8 mouse cellular contexts compared by ENCODE assay signal in the genomic region with DNA sequence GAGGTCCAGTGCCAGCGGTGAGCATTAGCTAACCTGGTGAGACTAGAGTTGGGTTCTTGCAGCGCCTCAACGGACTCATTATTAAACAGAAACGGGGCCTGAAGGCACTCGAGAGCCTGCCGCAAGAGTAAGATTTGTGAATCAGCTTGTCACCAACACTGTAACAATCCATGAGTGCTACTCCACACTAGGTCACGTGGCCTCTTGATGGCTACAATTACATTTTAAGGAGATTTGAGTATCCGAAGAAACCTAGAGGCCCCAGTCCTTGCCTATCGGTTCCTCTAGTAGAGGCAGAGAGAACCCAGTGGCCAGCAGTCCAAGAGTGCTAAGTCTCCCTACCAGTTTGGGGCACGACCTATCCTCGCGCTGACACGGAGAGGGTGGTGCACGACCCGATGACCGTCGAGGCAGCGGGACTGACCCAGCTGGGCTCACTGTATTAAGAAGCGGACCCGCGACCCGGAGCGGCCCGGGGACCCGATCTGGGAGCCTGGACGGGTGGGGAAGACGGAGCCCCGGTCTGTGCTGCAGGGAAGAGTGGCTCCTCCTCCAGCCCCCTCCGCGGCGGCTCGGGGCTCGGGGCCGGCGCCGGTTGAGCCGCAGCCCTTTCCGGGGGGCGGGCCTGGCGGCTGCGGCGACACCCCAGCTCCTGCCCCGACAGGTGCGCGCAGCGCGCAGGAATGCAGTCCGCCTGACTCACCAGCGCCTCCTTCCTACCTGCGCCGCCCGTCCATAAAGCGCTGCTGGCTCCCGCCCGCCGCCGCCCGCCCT. TPM values are rescaled to one million over a fixed set of nuclear protein-coding genes. Genes with fewer than 3 reads are reported as not detected.
DNase-seq lines count a peak whose midpoint lies in the region; ATAC-seq and TF ChIP-seq lines count a peak whose summit lies in the region.

TSS of gene Itgb4 (plus strand) at position 401 of the 774 bp plus-strand sequence.

- H3K4me1 ChIP-seq in bone marrow, adult 2 months (ENCODE audit: control insufficient read depth, insufficient read depth, low read length): no peaks in the 10 kb centered on the region

- ATAC-seq in megakaryocyte progenitor cell, adult 5-6 weeks (replicated peaks; ENCODE audit: poor library complexity): peak; percentile 54

- no peak for TF ChIP-seq POLR2A in bone marrow, adult 2 months (IDR thresholded peaks at IDR 0.05; ENCODE audit: borderline replicate concordance, control insufficient read depth, low read depth, low read length)

- WGBS in bone marrow, adult 2 months: 8% methylated on average over 58 of the region's 58 CpGs

- H3K27ac ChIP-seq in bone marrow, adult 2 months (ENCODE audit: control insufficient read depth, insufficient read depth, low read depth, low read length, poor library complexity): no peak within 1 kb of the TSS

- intact Hi-C loops in gastrocnemius, postnatal 14 days (cut with DNase I; ENCODE audit: low total_unique reads): no loop called here
- intact Hi-C loops in heart, postnatal 36 days (cut with DNase I): no loop called here

- no peak for TF ChIP-seq CTCF in bone marrow, adult 2 months (IDR thresholded peaks at IDR 0.05; ENCODE audit: control insufficient read depth, insufficient read depth, low read length)

- peak; percentile 22 for DNase-seq in gastrocnemius, postnatal 14 days
- DNase-seq in gastrocnemius, postnatal 4 days (ENCODE audit: low spot score in 2 of 2): no peak
- peak; percentile 17 to 30 for DNase-seq in heart, postnatal 36 days
- DNase-seq in kidney, postnatal 4 days: peak; percentile 72 to 83
- DNase-seq in thymus, adult 18-20 months: peak; percentile 71 to 76
- no peak for DNase-seq in left cerebral cortex, adult 9 months (ENCODE audit: low spot score in 2 of 2)

- peak within 1 kb of the TSS; percentile 12 for H3K4me3 ChIP-seq in bone marrow, adult 2 months (replicated peaks; ENCODE audit: control insufficient read depth, low read depth, low read length)

RNA-seq across cellular contexts. Expression of gene Itgb4, which starts in this region (rescaled TPM):
- total RNA-seq in gastrocnemius, postnatal 14 days (2021): 1 to 10 TPM; 1.9 to 6.7 TPM
- 1 to 10 TPM; 5.1 to 6.2 TPM for total RNA-seq in gastrocnemius, postnatal 4 days (2021)
- polyA plus RNA-seq in bone marrow, adult 2 months (2011; ENCODE audit: insufficient read depth, insufficient read length, low replicate concordance, missing spikeins): 0.47 and 1.7 TPM in 2 replicates
- 1 to 10 TPM; 2.6 to 3.4 TPM for total RNA-seq in heart, postnatal 36 days (2021)
- total RNA-seq in megakaryocyte progenitor cell, adult 5-6 weeks (2015): 0.05 and 0.15 TPM in 2 replicates
- total RNA-seq in megakaryocyte progenitor cell, adult 5-6 weeks (2017): 0.17 TPM in 1 of 2 replicates, not detected in the other

Comparison
In these comparisons a context has a peak if more than half of its experiments do, and no peak if none do; other contexts are left out.
1. DNase-seq: peak in gastrocnemius, postnatal 14 days (single experiment), heart, postnatal 36 days (2 of 2), kidney, postnatal 4 days (2 of 2) and thymus, adult 18-20 months (2 of 2); none in gastrocnemius, postnatal 4 days (0 of 2) and left cerebral cortex, adult 9 months (0 of 2).
2. Peak in ATAC-seq in megakaryocyte progenitor cell, adult 5-6 weeks; RNA of the gene not detected or under 1 TPM.